Comparison of ENCODE assay signal across 8 mouse cellular contexts in the genomic region with DNA sequence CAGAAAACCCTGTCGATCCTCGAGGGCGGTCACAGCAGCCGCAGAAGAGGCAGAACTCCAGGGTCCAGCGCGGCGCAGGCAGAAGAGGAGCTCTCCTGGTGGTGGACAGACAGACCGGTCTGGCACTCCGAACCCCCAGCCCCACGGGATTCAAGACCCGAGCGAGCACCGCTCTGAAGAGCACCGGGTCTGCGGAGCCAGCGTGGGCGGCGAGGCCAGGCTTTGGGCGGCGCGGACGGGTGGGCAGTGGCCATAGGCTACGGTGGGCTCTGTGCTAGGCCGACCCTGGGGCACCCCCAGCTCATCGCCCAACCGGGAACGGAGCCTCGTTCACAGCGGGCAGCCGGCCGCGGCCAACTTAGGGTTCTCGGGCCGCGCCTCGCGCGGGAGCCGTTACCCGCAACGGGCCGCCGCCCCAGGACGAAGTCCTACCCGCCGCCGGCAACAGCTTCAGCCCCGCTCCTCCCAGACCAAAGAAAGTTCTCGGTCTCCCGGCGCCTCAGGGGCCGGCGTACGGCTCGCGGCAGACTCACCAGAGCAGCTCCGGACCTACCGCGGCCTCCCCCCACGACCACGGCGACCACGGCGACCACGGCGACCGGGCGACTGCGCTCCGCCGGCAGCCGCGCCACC. TPM values are rescaled to one million over a fixed set of nuclear protein-coding genes. Genes with fewer than 3 reads are reported as not detected.
DNase-seq lines count a peak whose midpoint lies in the region; ATAC-seq and TF ChIP-seq lines count a peak whose summit lies in the region.

No protein-coding gene starts in this region.

- ATAC-seq in frontal cortex, adult (ENCODE audit: low TSS enrichment), result peak; percentile 66
- peak; percentile 58 for ATAC-seq in forebrain, embryonic 16.5 days
- peak; percentile 67 for ATAC-seq in limb, embryonic 14.5 days (ENCODE audit: low FRiP score, low read depth)
- peak; percentile 81 for ATAC-seq in neural tube, embryonic 12.5 days (ENCODE audit: low FRiP score, low read depth)
- no peak for ATAC-seq in monocyte, adult 5-6 weeks (replicated peaks; ENCODE audit: insufficient number of reproducible peaks, low FRiP score, low TSS enrichment, poor library complexity, severe bottlenecking)

- H3K36me3 ChIP-seq in forebrain, embryonic 16.5 days (ENCODE audit: control insufficient read depth, insufficient read depth), result no peaks in the 10 kb centered on the region
- H3K36me3 ChIP-seq in limb, embryonic 14.5 days (ENCODE audit: control insufficient read depth, insufficient read depth, low read length), result no peaks in the 10 kb centered on the region
- H3K36me3 ChIP-seq in neural tube, embryonic 12.5 days, result no peaks in the 10 kb centered on the region; the same call in 1 of the 2 replicates

- under 1% methylated on average over 72 of the region's 73 CpGs for WGBS in forebrain, embryonic 16.5 days
- WGBS in limb, embryonic 14.5 days, result under 1% methylated on average over 52 of the region's 73 CpGs
- under 1% methylated on average over 73 of the region's 73 CpGs for WGBS in neural tube, embryonic 12.5 days

- no peaks in the 10 kb centered on the region for H3K27me3 ChIP-seq in forebrain, embryonic 16.5 days (replicated peaks; ENCODE audit: control insufficient read depth, insufficient read depth, low read length)
- H3K27me3 ChIP-seq in limb, embryonic 14.5 days (ENCODE audit: control insufficient read depth, insufficient read depth, low read length), result no peaks in the 10 kb centered on the region
- H3K27me3 ChIP-seq in neural tube, embryonic 12.5 days (replicated peaks), result no peaks in the 10 kb centered on the region

- H3K27ac ChIP-seq in forebrain, embryonic 16.5 days (ENCODE audit: low read length), result peak overlapping the region; percentile 82
- peak overlapping the region; percentile 78 for H3K27ac ChIP-seq in limb, embryonic 14.5 days (replicated peaks; ENCODE audit: low read depth, low read length)
- peak overlapping the region; percentile 67 for H3K27ac ChIP-seq in neural tube, embryonic 12.5 days

- H3K4me2 ChIP-seq in forebrain, embryonic 16.5 days (ENCODE audit: low read length), result peak overlapping the region; percentile 71
- peak overlapping the region; percentile 79 for H3K4me2 ChIP-seq in limb, embryonic 14.5 days (replicated peaks; ENCODE audit: low read depth, low read length, severe bottlenecking)
- peak overlapping the region; percentile 81 for H3K4me2 ChIP-seq in neural tube, embryonic 12.5 days (replicated peaks)

- DNase-seq in frontal cortex, postnatal 10 days (ENCODE audit: low spot score in 2 of 2), result no peak
- DNase-seq in thymus, postnatal 4 days, result peak; percentile 58
- DNase-seq in thymus, postnatal 14 days, result no peak
- no peak for DNase-seq in limb, embryonic 14.5 days (ENCODE audit: low spot score)

- peaks cover 8% of the 10 kb centered on the region for H3K4me1 ChIP-seq in forebrain, embryonic 16.5 days (replicated peaks; ENCODE audit: control insufficient read depth, insufficient read depth, low read length)
- 0 out of 2 replicates have a peak, but pooled peaks cover 2% of the 10 kb centered on the region for H3K4me1 ChIP-seq in limb, embryonic 14.5 days (ENCODE audit: control insufficient read depth, insufficient read depth, low read length)
- no peaks in the 10 kb centered on the region for H3K4me1 ChIP-seq in neural tube, embryonic 12.5 days

- H3K9ac ChIP-seq in forebrain, embryonic 16.5 days (replicated peaks; ENCODE audit: low read depth, low read length), result peak overlapping the region; percentile 77
- H3K9ac ChIP-seq in limb, embryonic 14.5 days (ENCODE audit: low read depth, low read length, severe bottlenecking), result peak overlapping the region; percentile 81
- H3K9ac ChIP-seq in neural tube, embryonic 12.5 days, result peak overlapping the region; percentile 88

- TF ChIP-seq POLR2A in limb, embryonic 14.5 days (IDR thresholded peaks at IDR 0.05; ENCODE audit: borderline replicate concordance, extremely low read depth, insufficient read depth, insufficient read length), result no peak

- no peaks in the 10 kb centered on the region for H3K9me3 ChIP-seq in forebrain, embryonic 16.5 days (ENCODE audit: control insufficient read depth, low read length)
- no peaks in the 10 kb centered on the region for H3K9me3 ChIP-seq in limb, embryonic 14.5 days (ENCODE audit: control insufficient read depth, low read length)
- H3K9me3 ChIP-seq in neural tube, embryonic 12.5 days, result no peaks in the 10 kb centered on the region

- H3K4me3 ChIP-seq in forebrain, embryonic 16.5 days (replicated peaks; ENCODE audit: low read length), result peak overlapping the region; percentile 61
- peak overlapping the region; percentile 88 for H3K4me3 ChIP-seq in limb, embryonic 14.5 days (replicated peaks; ENCODE audit: low read length)
- peak overlapping the region; percentile 91 for H3K4me3 ChIP-seq in neural tube, embryonic 12.5 days

RNA-seq across cellular contexts. Expression of a gene that starts 0.4 kb away (rescaled TPM):
- 49.9 and 60.2 TPM in 2 replicates for polyA plus RNA-seq in forebrain, embryonic 16.5 days (2015; fragmentation: Nextera tagmentation; extraction: Ambion mirVana)
- polyA plus RNA-seq in limb, embryonic 14.5 days (2012; rRNA removed), result 22.4 and 23.4 TPM in 2 replicates
- polyA plus RNA-seq in limb, embryonic 14.5 days (2014; fragmentation: Nextera tagmentation; extraction: Ambion mirVana), result 38.5 and 49.1 TPM in 2 replicates
- polyA plus RNA-seq in neural tube, embryonic 12.5 days (2016; fragmentation: Nextera tagmentation; extraction: Ambion mirVana), result 41.0 and 42.6 TPM in 2 replicates
- total RNA-seq in monocyte, adult 5-6 weeks (2017), result 46.7 to 57.4 TPM (median 49.3 TPM) in 3 replicates
